Mouse (Mus musculus) kidney, adult 2 months (tissue): ENCODE measurements around the gene Rtp4. TPM values are rescaled to one million over a fixed set of nuclear protein-coding genes. Genes with fewer than 3 reads are reported as not detected.

Experiments
- DNase-seq: peaks from one replicate; pipeline ENCODE4 v3.0.0; 2021
- H3K27ac ChIP-seq: fragments of 200-500 bp; 2 replicates; pipeline ENCODE4 v1.5.1; 2012; ENCODE audit warnings: low read depth, low read length, control low read depth, inconsistent platforms; ENCODE audit not compliant: insufficient read depth
- H3K27me3 ChIP-seq: fragments of 200-500 bp; replicated peaks from 2 replicates; pipeline ENCODE4 v1.6.1; 2012; ENCODE audit warnings: mild to moderate bottlenecking, moderate library complexity, low read length, inconsistent platforms; ENCODE audit not compliant: control insufficient read depth, insufficient read depth
- H3K36me3 ChIP-seq: fragments of 200-500 bp; 2 replicates; pipeline ENCODE4 v1.6.1; 2012; ENCODE audit warnings: mild to moderate bottlenecking, moderate library complexity, low read length, inconsistent platforms; ENCODE audit not compliant: control insufficient read depth, insufficient read depth
- H3K4me1 ChIP-seq: fragments of 200-500 bp; 2 replicates; pipeline ENCODE4 v1.6.1; 2011; ENCODE audit warnings: low read length; ENCODE audit not compliant: control insufficient read depth, insufficient read depth
- H3K4me3 ChIP-seq: fragments of 200-500 bp; 2 replicates; pipeline ENCODE4 v1.5.1; 2011; ENCODE audit warnings: mild to moderate bottlenecking, low read depth, low read length, control low read depth; ENCODE audit not compliant: insufficient read depth
- CTCF ChIP-seq: fragments of 200-500 bp; conservative IDR thresholded peaks from 2 replicates; pipeline ENCODE4 v1.5.1; 2011; ENCODE audit warnings: low read depth, mild to moderate bottlenecking, control low read depth, low read length, moderate library complexity, mixed read lengths; ENCODE audit not compliant: insufficient read depth, insufficient read length
- POLR2A ChIP-seq: fragments of 200-500 bp; IDR thresholded peaks from one replicate; pipeline ENCODE4 v1.6.1; 2011; ENCODE audit warnings: low read depth, low read length, control low read depth
- WGBS: fragments of 180-500 bp; shearing (Covaris S2); methylation state at CpG from one replicate; pipeline ENCODE4 v1.1.7; 2018; 5-methylcytosine and 5-hydroxymethylcytosine counted together
- polyA plus RNA-seq: library from polyadenylated mRNA; depleted of rRNA; stranded (reverse); fragments of >200 nt; gene quantifications from 2 replicates; pipeline ENCODE4 v1.2.3, GENCODE M21; 2012

Gene Rtp4
- polyA plus RNA-seq, 1 experiment, result 21.6 TPM

- DNase-seq, result no peak
- 100% methylated on average over 1 of the region's 1 CpGs for WGBS
- Histone ChIP-seq H3K27me3 (no peaks in the 10 kb centered on the region), H3K4me1 (peaks cover 6% of the 10 kb centered on the region; the same call in 1 of the 2 replicates), H3K27ac (no peak overlapping the region), H3K36me3 (no peaks in the 10 kb centered on the region), H3K4me3 (no peak overlapping the region)
- no peak for TF ChIP-seq POLR2A
- TF ChIP-seq CTCF, result no peak
Observed at GRCm38 (mm10) chr16:23513401-23513800, 6.7 kb upstream of the Rtp4 start.

GRCm38 (mm10) chr16:23515766-23516165 is 4.3 kb upstream of the Rtp4 start:
- Histone ChIP-seq H3K4me3 (no peak overlapping the region), H3K27ac (no peak overlapping the region), H3K4me1 (peaks cover 6% of the 10 kb centered on the region; the same call in 1 of the 2 replicates), H3K36me3 (no peaks in the 10 kb centered on the region), H3K27me3 (no peaks in the 10 kb centered on the region)
- WGBS, result 31% methylated on average over 3 of the region's 3 CpGs
- no peak for TF ChIP-seq CTCF
- no peak for TF ChIP-seq POLR2A
- DNase-seq, result peak; percentile 86

GRCm38 (mm10) chr16:23516606-23517005 is 3.5 kb upstream of the Rtp4 start:
- H3K27ac ChIP-seq, result no peak overlapping the region
- no peaks in the 10 kb centered on the region for H3K27me3 ChIP-seq
- WGBS, result 47% methylated on average over 2 of the region's 2 CpGs
- H3K36me3 ChIP-seq, result no peaks in the 10 kb centered on the region
- no peak overlapping the region for H3K4me3 ChIP-seq
- TF ChIP-seq CTCF, result no peak
- TF ChIP-seq POLR2A, result no peak
- peaks cover 6% of the 10 kb centered on the region; the same call in 1 of the 2 replicates for H3K4me1 ChIP-seq
- DNase-seq, result peak; percentile 15

- H3K36me3 ChIP-seq, result no peaks in the 10 kb centered on the region
- peaks cover 6% of the 10 kb centered on the region; the same call in 1 of the 2 replicates for H3K4me1 ChIP-seq
- H3K27me3 ChIP-seq, result no peaks in the 10 kb centered on the region
- no peak for TF ChIP-seq CTCF
- no peak overlapping the region for H3K4me3 ChIP-seq
- H3K27ac ChIP-seq, result no peak overlapping the region
- no peak for DNase-seq
- 87% methylated on average over 5 of the region's 5 CpGs for WGBS
Observed at GRCm38 (mm10) chr16:23517230-23517629, 2.9 kb upstream of the Rtp4 start.

GRCm38 (mm10) chr16:23517754-23518566 is 2.1 kb upstream of the Rtp4 start:
- whole genome bisulfite sequencing, result 75% methylated on average over 20 of the region's 20 CpGs
- no peak for TF ChIP-seq CTCF
- no peak for TF ChIP-seq POLR2A
- Histone ChIP-seq H3K27ac (no peak overlapping the region), H3K4me1 (peaks cover 6% of the 10 kb centered on the region; the same call in 1 of the 2 replicates), H3K27me3 (no peaks in the 10 kb centered on the region), H3K36me3 (no peaks in the 10 kb centered on the region), H3K4me3 (no peak overlapping the region)
- DNase-seq, result peak; percentile 33

- H3K27ac ChIP-seq, result no peak overlapping the region
- no peaks in the 10 kb centered on the region for H3K27me3 ChIP-seq
- WGBS, result 62% methylated on average over 10 of the region's 10 CpGs
- H3K36me3 ChIP-seq, result no peaks in the 10 kb centered on the region
- peaks cover 6% of the 10 kb centered on the region; the same call in 1 of the 2 replicates for H3K4me1 ChIP-seq
- no peak overlapping the region for H3K4me3 ChIP-seq
- no peak for DNase-seq
- TF ChIP-seq CTCF (no peak), POLR2A (no peak)
Observed at GRCm38 (mm10) chr16:23518567-23519369, 1.3 kb upstream of the Rtp4 start.

GRCm38 (mm10) chr16:23519771-23520170 is 320 bp upstream of the Rtp4 start:
- no peak overlapping the region for H3K27ac ChIP-seq
- H3K4me3 ChIP-seq, result no peak overlapping the region
- no peak for DNase-seq
- TF ChIP-seq CTCF (no peak), POLR2A (no peak)
- H3K27me3 ChIP-seq, result no peaks in the 10 kb centered on the region
- H3K36me3 ChIP-seq, result no peaks in the 10 kb centered on the region
- H3K4me1 ChIP-seq, result peaks cover 6% of the 10 kb centered on the region; the same call in 1 of the 2 replicates
- 20% methylated on average over 1 of the region's 1 CpGs for WGBS
